Mouse (Mus musculus): ENCODE results near the gene Klhl12.
"Not testable (repeated sequence)": the region's sequence is repeated elsewhere in the genome, so short reads cannot be mapped to it uniquely, and the experiment has no call there.

Gene Klhl12

DNA sequence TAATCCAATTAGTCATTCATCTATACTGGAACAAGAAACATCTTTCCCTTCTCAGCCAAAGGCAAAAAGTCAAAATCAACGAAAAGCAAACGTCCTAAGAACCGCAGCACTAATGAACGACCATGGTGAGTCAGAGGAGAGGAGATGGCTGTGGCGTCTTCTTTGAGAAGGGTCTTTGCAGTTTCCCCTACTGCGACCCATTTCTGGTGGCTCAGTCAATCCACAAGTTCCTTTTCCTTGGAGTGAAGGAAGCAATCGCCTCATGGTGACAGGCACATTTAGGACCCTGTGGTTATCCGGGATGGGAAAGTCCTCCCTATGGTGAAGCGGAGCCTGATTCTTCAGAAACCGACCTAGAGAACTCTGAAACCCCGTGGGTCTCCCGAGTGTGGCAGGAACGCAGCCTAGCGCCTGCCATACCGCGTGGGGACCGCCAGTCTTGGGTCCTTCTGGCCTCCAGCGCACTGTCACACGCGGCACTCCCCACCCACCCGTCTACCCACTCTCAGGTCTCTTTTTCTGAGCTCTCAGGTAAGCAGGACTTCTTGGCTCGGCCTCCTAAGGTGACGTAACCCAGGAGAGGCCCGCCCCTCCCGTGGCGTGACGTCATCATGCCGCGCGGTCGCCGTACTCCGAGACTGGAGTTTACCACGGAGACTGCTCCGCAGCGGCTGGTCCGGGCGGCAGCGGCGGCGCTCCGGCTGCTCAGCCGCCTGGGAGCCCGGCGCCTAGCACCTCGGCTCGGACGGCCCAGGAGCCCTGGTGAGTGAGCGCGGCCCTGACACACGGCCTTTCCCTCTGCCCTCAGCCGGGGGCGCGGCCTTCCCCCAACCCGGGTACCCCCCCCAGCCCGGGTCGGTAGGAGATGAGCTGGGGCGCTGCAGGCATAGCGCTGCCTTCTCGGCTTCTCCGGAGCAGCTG is at the start of gene Klhl12:
Gene Klhl12, plus strand, starts transcription at position 628 of the 921 bp plus-strand sequence.
- DNase-seq, result peak; percentile 97

DNA sequence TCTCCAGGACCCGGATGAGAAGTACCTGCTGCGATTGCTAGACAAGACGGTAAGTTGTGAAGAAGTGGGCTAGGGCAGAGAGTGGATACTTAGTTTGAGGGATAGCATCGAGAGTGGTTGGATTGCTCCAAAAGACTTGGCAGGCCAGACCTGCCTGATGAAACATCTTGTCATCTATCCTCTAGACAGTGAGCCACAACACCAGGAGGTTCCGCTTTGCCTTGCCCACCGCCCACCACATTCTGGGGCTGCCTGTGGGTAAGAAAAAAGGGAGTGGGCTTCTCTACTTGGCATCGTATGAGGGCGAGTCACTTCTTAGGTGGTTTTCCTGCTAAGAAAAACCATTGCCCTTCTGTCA is 48.9 kb upstream of the Klhl12 start:
- no peak for DNase-seq

- no peak for DNase-seq
Measured at GRCm38 (mm10) chr1:134408080-134408479, 47.3 kb upstream of the Klhl12 start.

- no peak for DNase-seq
Measured at GRCm38 (mm10) chr1:134411706-134412629, 43.4 kb upstream of the Klhl12 start.

DNA sequence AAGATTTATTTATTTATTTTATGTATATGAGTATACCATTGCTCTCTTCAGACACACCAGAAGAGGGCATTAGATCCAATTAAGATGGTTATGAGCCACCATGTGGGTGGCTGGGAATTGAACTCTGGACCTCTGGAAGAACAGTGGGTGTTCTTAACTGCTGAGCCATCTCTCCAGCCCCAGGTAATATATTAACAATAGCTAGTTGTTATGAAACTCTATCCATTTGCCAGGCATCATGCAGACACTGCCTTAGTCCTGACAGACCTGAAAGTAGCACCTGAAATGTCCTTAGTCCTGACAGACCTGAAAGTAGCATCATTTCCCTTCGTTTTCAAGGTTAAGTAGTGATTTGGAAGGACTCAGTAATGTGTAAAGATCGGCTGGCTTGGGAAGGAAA is 41.3 kb upstream of the Klhl12 start:
- DNase-seq, result no peak

DNA sequence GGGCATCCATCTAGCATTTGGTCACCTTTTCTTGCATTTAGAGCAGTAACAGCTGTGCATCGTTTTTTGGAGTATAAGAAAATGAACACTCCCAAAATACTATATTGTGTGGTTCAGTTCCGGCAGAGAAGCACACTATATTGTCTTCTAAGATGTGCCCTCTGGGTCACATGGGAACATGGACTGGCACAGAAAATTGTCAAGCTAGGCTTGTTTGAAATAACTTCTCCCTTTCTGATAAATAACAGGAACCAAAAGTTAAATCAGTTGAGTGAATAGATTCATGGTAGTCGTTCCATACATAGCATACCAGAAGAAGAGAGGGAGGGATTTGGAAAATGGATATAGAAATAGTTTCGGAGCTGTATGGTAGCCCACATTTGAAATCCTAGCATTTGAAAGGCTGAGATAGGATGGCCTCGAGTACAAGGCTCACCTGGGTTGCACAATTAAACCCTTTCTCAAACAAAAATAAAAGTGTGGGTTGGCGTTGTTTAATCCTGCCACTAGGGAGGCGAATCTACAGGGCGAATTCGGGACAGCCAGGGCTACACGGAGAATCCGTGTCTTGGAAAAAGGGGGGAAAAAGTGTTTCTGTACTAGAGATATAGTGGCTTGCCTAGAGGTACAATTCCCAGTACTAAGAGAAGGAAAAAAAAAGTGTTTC is 40.7 kb upstream of the Klhl12 start:
- DNase-seq, result no peak

DNA sequence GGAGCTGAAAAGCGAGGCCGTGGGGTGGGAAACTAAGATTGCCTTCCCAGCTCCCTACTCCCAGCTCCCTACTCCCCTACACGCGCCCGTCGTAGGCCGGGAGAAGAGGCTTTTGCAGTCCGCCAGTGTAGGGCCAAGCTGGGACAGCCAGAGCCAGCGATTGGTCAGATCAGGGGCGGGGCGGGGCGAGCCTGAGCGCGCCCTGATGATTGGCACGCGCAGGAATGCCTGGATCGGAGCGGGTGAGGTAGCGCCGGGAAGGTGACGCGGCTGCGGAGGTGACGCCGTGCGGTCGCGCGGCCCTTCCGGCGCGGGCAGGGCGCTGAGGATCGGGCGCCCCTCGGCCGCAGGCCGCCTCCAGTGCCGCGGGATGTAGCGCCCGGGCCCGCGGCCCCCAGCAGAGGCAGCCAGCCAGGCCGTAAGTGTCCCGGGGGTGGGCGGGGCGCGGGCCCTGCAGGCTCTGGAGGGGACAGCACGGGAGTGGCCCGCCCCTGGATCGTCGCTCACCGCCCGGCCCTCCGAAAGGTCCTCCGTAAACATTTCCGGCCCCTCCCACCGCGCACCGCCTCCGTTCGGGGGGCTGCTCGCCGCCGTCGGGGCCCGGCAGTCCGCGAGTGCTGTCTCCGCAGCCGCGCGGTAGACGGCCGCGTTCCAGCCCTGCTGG is 40.0 kb upstream of the Klhl12 start, which contains the start of gene Adipor1:
Gene Adipor1, plus strand, starts transcription at position 211 of the 664 bp plus-strand sequence.
- DNase-seq, result peak; percentile 97

- DNase-seq, result no peak
Measured at GRCm38 (mm10) chr1:134418414-134418975, 36.8 kb upstream of the Klhl12 start.

DNA sequence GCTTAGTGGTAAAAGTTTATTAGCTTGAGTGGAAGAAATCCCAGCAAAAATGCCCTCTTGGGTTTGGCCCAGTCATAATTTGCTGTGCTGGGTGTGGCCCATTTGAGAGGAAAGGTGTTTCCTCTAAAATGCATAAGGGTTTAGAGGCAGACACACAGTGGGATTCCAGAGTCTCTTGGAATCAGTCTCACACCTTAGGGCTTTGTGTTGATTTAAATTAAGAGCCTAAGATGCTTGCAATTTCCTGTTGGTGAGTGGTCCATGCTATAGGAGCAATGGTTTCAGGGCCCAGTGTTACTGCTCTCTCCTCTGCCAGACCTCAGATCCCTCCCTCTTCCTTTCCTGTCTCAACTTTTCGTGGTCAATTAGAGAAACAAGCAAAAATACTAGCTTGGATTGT is 36.2 kb upstream of the Klhl12 start:
- DNase-seq, result no peak

- DNase-seq, result no peak
Measured at GRCm38 (mm10) chr1:134419751-134420458, 35.4 kb upstream of the Klhl12 start.

DNA sequence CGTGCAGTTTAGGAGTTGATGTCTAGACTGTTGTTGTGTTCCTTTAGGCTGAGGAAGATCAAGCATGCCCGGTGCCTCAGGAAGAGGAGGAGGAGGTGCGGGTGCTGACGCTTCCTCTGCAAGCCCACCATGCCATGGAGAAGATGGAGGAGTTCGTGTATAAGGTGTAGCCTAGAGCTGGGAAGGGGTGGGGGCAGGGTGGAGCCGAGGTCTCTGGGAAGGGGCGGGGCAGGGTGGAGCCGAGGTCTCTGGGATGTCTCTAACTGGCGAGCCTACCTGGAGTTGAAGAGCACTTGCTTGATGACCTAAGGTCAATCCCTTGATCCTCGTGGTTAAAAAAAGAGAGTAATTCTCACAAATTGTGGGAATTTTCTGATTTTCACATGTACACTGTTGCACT is 31.4 kb upstream of the Klhl12 start:
- no peak for DNase-seq

DNA sequence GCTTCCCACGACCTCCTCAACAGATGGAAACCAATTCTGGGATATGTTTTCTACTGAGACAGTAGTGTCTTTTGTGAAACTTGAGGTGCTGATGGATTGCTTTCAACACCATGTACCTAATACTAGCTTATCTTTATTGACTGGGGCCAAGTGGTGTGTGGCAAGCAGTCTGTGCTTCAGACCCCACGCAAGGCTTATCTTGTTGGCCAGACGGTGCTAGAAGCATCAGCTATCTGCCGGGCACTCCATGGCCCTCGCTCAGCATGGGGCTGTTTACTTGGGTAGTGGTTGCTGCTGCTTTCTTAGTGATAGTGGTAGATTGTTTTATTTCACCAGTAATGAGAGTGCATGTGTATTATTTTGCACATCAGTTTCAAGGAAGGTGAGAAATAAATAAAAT is 29.0 kb upstream of the Klhl12 start:
- DNase-seq, result no peak

DNA sequence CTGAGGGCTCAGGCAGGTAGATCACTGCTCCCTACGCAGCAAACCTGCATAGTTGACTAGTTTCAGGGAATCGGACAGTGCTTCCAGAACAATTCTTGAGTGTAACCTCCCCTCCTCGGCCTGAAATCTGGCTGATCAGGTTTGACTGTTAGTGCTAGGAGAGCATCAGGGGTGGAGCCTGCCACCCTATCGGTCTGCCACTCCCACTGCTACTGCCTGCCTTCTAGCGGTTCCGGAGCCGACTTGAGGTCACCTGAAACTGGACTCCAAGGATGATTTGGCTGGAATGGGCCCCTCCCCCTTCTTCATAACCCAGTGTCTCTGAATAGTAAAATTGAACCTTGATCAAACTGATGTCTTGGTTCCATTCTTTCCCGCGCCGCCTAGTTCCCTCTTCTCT is 22.3 kb upstream of the Klhl12 start:
- DNase-seq, result no peak

DNA sequence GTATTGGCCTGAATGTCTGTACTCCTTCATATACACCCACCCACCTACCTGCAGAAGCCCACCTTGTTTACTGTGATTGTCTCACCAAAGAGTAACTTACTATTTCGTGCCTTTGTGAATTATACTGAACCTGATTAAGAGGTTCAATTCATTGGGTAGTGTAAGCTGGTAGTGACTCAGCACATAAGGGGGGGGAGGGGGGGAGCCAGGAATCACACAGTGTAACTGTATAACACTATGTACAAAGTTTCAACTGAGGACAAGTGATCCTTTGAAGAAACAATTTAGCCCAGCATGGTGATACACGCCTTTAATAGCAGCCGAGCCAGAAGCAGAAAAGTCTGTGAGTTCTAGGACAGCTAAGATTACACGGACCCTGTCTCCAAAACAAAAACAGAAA is 21.9 kb upstream of the Klhl12 start:
- DNase-seq, result no peak

- peak; percentile 35 for DNase-seq
Measured at GRCm38 (mm10) chr1:134435414-134435813, 19.9 kb upstream of the Klhl12 start.

GRCm38 (mm10) chr1:134440437-134440836 is 14.9 kb upstream of the Klhl12 start:
- no peak for DNase-seq

GRCm38 (mm10) chr1:134441737-134442136 is 13.6 kb upstream of the Klhl12 start:
- DNase-seq, result not testable (repeated sequence)

DNA sequence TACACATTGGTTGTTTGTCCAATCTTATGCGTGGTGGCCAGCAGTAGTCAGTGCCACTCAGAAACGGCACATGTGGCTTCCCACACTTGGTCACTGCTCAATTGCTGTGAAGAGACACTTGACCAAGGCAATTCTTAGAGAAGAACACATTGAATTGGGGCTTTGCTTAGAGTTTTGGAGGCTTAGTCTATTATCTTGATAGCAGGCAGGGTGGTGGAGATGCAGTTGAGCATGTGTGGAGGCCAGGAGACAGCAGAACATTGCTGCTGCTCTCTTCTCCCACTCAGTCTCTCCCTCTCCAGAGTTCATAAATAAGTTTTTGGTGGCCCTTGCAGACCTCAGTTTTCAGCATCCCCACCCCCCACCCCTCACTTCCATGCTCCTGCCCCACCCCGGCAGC is 12.9 kb upstream of the Klhl12 start:
- DNase-seq, result no peak

- not testable (repeated sequence) for DNase-seq
Measured at GRCm38 (mm10) chr1:134443288-134443687, 12.0 kb upstream of the Klhl12 start.

DNA sequence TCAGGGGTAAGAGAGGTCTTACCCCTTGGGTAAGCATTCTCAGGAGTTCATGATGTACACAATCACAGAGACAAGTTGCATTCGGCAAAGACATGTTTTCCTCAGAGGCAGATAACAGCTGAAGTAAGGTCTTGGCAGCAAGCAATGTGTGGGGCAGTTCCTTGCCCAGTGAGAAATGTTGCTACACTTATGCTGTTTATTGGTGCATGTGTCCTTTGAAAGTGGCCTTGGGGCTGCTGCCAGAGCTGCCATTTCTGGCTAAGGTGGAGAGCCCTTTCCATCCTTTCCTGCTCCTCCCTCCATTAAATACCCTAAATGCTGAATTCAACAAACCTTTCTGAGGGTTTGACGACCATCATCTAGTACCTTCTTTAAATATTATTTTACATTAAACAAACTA is 9.9 kb upstream of the Klhl12 start:
- no peak for DNase-seq

DNA sequence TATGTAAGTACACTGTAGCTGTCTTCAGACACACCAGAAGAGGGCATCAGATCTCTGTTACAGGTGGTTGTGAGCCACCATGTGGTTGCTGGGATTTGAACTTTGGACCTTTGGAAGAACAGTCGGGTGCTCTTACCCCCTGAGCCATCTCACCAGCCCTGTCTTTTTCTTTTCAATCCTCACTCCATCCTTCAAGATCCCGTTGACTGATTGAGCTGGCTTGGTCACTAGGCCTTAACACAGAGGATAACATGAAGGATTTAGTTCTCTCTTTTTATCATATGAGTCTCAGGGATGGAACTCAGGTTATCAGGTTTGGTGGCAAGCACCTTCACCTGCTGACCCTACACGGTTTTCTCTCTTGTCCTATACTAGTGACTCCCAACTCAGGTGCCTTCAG is 6.8 kb upstream of the Klhl12 start:
- not testable (repeated sequence) for DNase-seq

All from lung, postnatal 14 days (tissue).